Mouse (Mus musculus): ENCODE results near the gene Hoxa3. TPM values are rescaled to one million over a fixed set of nuclear protein-coding genes. Genes with fewer than 3 reads are reported as not detected.
A peak's percentile ranks its signal among the peaks of the same experiment; 100 is the strongest.

Hoxa3 gene
- polyA plus RNA-seq, 1 experiment from 2014 or later, result 0.86 TPM

DNA sequence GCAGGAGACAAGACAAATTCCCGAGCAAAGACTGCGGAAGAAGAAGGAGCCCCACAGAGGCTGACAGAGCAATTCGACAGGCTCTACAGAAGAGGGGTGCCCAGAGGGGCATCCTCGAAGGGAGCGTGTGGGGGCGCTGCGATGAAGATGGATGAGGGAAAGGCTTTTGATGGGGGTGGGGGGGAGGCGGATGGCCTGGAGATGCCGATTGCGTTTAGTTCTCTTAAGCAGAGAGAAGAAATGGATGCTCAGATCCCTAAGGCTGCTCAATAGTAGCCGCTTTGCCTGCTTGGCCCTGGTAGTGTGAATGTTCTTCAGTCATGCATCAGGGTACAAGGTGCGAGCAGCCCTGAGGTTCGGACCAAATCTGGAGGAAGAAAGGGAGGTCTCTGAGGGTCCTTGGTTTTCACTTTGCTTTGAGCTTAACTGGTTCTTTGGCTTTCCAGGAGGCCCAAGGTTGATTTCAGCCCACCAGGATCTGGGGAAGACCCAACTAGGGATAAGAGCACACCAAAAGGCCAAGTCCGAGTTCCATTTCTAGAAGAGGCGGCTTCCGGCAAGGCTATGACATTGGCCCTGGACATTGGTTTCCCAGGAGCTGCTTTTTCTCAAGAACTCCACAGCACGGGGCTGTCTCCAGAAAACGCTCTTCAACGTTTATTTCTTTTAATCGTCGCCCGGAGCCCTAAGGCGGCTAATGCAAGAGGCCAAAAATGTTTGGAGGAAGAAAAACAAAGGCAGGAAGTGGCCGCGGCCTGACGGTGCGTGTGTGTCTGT lies 35.7 kb upstream of the Hoxa3 start:
- H3K27ac ChIP-seq (replicated peaks in 1 of 2; ENCODE audit: control insufficient read depth in 1 of 2, insufficient read depth in 1 of 2, low read depth in 2 of 2, low read length in 2 of 2), result no peak overlapping the region
- ATAC-seq (ENCODE audit: insufficient number of reproducible peaks, insufficient read depth, low FRiP score, low read depth), result no peak
- H3K9me3 ChIP-seq (ENCODE audit: control insufficient read depth, low read length), result no peaks in the 10 kb centered on the region
- H3K36me3 ChIP-seq (ENCODE audit: control insufficient read depth, insufficient read depth, low read length), result no peaks in the 10 kb centered on the region
- WGBS, result 1% methylated on average over 27 of the region's 27 CpGs
- no peak overlapping the region for H3K4me2 ChIP-seq (ENCODE audit: low read length)
- no peak overlapping the region for H3K9ac ChIP-seq (ENCODE audit: low read length)
- peaks cover 97% of the 10 kb centered on the region for H3K27me3 ChIP-seq (ENCODE audit: control insufficient read depth, insufficient read depth, low read length)
- peaks cover 0 to 8% of the 10 kb centered on the region in 2 experiments; a peak in 2 of 4 replicates for H3K4me1 ChIP-seq (ENCODE audit: control insufficient read depth in 2 of 2, insufficient read depth in 2 of 2, low read length in 2 of 2)
- H3K4me3 ChIP-seq (ENCODE audit: control insufficient read depth in 1 of 2, insufficient read depth in 1 of 2, low read depth in 1 of 2, low read length in 2 of 2), result 0 out of 4 replicates have a peak overlapping the region, but pooled peaks of 1 of the 2 experiments have one; percentile 3

DNA sequence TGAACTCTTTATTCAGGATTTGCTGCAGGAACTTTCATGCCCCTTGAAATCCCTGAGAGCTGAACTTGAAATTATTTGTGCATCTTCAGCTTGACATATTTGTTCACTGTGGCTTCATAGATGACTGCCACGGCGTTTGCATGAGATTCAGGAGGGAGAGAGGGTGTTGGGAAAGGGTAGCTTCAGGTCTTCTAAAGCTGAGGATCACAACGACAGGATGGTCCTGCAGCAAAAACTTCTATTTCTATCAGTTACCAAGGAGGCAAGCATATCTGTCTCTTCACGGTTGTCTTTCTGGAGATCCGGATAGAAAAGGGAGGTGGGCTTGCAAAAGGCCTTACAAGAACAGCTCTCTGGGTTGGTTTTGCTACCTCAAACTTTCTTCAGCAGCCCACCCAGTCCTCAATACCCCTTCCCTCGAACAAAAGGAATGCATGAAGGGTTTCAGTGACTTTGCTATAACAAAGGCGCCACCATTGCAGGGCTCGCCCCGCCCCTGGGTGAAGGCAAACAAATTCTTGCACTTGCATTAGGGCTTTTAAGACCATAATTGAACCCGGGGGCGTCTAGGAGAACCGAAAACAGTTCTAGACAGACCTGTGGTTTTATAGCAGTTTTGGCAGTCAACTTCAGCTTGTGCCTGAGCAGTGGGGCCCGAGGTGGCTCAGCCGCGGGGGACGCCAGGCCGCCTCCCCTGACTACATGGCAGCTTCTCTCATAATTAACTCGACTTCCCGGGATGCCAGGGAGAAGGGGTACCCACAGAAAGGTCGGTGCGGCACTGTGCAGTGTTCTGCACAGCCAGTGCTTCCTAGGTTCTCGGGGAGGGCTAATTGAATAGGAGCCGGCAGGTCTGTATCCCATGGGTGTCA lies 34.9 kb upstream of the Hoxa3 start:
- Histone ChIP-seq H3K4me2 (ENCODE audit: low read length) (no peak overlapping the region), H3K9ac (ENCODE audit: low read length) (no peak overlapping the region), H3K36me3 (ENCODE audit: control insufficient read depth, insufficient read depth, low read length) (no peaks in the 10 kb centered on the region), H3K27me3 (ENCODE audit: control insufficient read depth, insufficient read depth, low read length) (peaks cover 98% of the 10 kb centered on the region), H3K4me3 (ENCODE audit: control insufficient read depth in 1 of 2, insufficient read depth in 1 of 2, low read depth in 1 of 2, low read length in 2 of 2) (no peak overlapping the region), H3K4me1 (ENCODE audit: control insufficient read depth in 2 of 2, insufficient read depth in 2 of 2, low read length in 2 of 2) (peaks cover 0 to 6% of the 10 kb centered on the region in 2 experiments; a peak in 2 of 4 replicates), H3K9me3 (ENCODE audit: control insufficient read depth, low read length) (no peaks in the 10 kb centered on the region), H3K27ac (replicated peaks in 1 of 2; ENCODE audit: control insufficient read depth in 1 of 2, insufficient read depth in 1 of 2, low read depth in 2 of 2, low read length in 2 of 2) (no peak overlapping the region)
- ATAC-seq (ENCODE audit: insufficient number of reproducible peaks, insufficient read depth, low FRiP score, low read depth), result no peak
- WGBS, result 2% methylated on average over 23 of the region's 23 CpGs

DNA sequence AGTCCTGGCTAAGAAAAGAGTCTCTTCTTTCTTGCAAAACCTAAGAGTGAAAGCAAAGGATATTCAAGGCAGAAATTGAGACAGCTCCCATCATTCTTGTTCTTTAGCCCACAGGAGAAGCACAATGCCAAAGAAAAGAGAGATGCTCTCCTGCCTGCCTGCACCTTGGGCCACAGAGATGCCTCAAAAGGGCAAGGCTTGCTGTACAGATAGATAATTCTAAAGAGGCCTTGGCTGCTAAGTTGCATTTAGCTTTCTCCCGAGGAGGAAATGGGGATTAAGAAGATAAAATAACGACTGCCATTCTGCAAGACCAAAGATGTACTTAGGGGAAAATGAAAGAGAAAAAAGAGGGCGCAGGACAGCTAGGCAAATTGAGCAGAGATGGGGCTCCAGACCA lies 33.8 kb upstream of the Hoxa3 start:
- WGBS, result 2% methylated on average over 3 of the region's 3 CpGs
- no peak overlapping the region for H3K4me3 ChIP-seq (ENCODE audit: control insufficient read depth in 1 of 2, insufficient read depth in 1 of 2, low read depth in 1 of 2, low read length in 2 of 2)
- H3K36me3 ChIP-seq (ENCODE audit: control insufficient read depth, insufficient read depth, low read length), result no peaks in the 10 kb centered on the region
- no peak for ATAC-seq (ENCODE audit: insufficient number of reproducible peaks, insufficient read depth, low FRiP score, low read depth)
- H3K4me1 ChIP-seq (ENCODE audit: control insufficient read depth in 2 of 2, insufficient read depth in 2 of 2, low read length in 2 of 2), result peaks cover 0 to 6% of the 10 kb centered on the region in 2 experiments; a peak in 2 of 4 replicates
- no peak overlapping the region for H3K9ac ChIP-seq (ENCODE audit: low read length)
- no peaks in the 10 kb centered on the region for H3K9me3 ChIP-seq (ENCODE audit: control insufficient read depth, low read length)
- peaks cover 98% of the 10 kb centered on the region for H3K27me3 ChIP-seq (ENCODE audit: control insufficient read depth, insufficient read depth, low read length)
- no peak overlapping the region for H3K4me2 ChIP-seq (ENCODE audit: low read length)
- no peak overlapping the region for H3K27ac ChIP-seq (replicated peaks in 1 of 2; ENCODE audit: control insufficient read depth in 1 of 2, insufficient read depth in 1 of 2, low read depth in 2 of 2, low read length in 2 of 2)

DNA sequence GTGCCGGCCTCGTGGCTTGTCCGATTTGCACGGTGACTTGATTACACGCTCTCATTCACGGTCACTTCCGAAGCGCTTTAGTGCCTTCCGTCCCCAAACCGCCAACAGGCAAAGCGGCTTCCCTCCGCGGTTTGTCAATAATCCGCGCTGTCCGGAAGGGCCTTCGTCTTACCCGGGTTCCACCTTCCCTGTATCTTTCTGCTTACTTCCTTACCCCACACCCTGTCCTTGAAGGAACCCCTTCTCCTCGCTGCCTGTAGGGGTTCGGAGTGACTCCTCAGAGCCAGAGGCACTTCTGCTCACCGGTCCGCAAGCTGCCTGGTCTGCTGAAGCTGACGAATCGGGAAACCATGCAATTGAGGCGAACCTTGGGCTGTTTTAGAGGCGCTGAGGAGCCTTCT lies 33.3 kb upstream of the Hoxa3 start:
- H3K27ac ChIP-seq (replicated peaks in 1 of 2; ENCODE audit: control insufficient read depth in 1 of 2, insufficient read depth in 1 of 2, low read depth in 2 of 2, low read length in 2 of 2), result no peak overlapping the region
- H3K4me1 ChIP-seq (ENCODE audit: control insufficient read depth in 2 of 2, insufficient read depth in 2 of 2, low read length in 2 of 2), result peaks cover 0 to 6% of the 10 kb centered on the region in 2 experiments; a peak in 2 of 4 replicates
- H3K4me2 ChIP-seq (ENCODE audit: low read length), result no peak overlapping the region
- H3K27me3 ChIP-seq (ENCODE audit: control insufficient read depth, insufficient read depth, low read length), result peaks cover 98% of the 10 kb centered on the region
- no peaks in the 10 kb centered on the region for H3K9me3 ChIP-seq (ENCODE audit: control insufficient read depth, low read length)
- no peaks in the 10 kb centered on the region for H3K36me3 ChIP-seq (ENCODE audit: control insufficient read depth, insufficient read depth, low read length)
- H3K4me3 ChIP-seq (ENCODE audit: control insufficient read depth in 1 of 2, insufficient read depth in 1 of 2, low read depth in 1 of 2, low read length in 2 of 2), result no peak overlapping the region
- no peak for ATAC-seq (ENCODE audit: insufficient number of reproducible peaks, insufficient read depth, low FRiP score, low read depth)
- under 1% methylated on average over 26 of the region's 26 CpGs for WGBS
- H3K9ac ChIP-seq (ENCODE audit: low read length), result no peak overlapping the region

DNA sequence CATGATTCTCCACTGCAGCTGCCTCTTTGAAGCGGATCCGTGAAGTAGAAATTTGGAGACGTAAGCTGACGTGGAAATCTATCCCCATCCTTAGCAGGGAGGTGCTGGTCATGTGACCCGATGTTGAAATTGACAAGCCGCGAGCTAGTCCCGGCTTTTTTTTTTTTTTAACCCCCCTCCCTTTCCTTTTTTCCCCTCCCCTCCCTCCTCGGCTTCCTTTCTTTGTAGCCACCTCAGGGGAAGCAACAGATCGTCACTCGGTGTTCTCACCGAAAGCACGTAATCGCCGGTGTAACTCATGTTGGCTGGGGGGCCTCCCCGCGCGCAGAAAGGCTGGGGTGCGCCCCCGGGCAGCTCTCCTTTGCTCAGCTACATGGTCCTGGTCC lies 32.6 kb upstream of the Hoxa3 start, which contains the start of gene Hoxa11:
TSS of gene Hoxa11 (minus strand) at position 54 of the 386 bp plus-strand sequence.
- no peaks in the 10 kb centered on the region for H3K9me3 ChIP-seq (ENCODE audit: control insufficient read depth, low read length)
- peaks cover 0 to 6% of the 10 kb centered on the region in 2 experiments; a peak in 2 of 4 replicates for H3K4me1 ChIP-seq (ENCODE audit: control insufficient read depth in 2 of 2, insufficient read depth in 2 of 2, low read length in 2 of 2)
- WGBS, result under 1% methylated on average over 20 of the region's 20 CpGs
- H3K9ac ChIP-seq (ENCODE audit: low read length), result no peak within 1 kb of the TSS
- H3K27ac ChIP-seq (replicated peaks in 1 of 2; ENCODE audit: control insufficient read depth in 1 of 2, insufficient read depth in 1 of 2, low read depth in 2 of 2, low read length in 2 of 2), result no peak within 1 kb of the TSS
- peaks cover 98% of the 10 kb centered on the region for H3K27me3 ChIP-seq (ENCODE audit: control insufficient read depth, insufficient read depth, low read length)
- peak within 1 kb of the TSS in 1 of 2 experiments; percentile 15; a peak in 1 of 4 replicates for H3K4me3 ChIP-seq (ENCODE audit: control insufficient read depth in 1 of 2, insufficient read depth in 1 of 2, low read depth in 1 of 2, low read length in 2 of 2)
- H3K4me2 ChIP-seq (ENCODE audit: low read length), result peak within 1 kb of the TSS; percentile 33
- no peak for ATAC-seq (ENCODE audit: insufficient number of reproducible peaks, insufficient read depth, low FRiP score, low read depth)
- H3K36me3 ChIP-seq (ENCODE audit: control insufficient read depth, insufficient read depth, low read length), result no peaks in the 10 kb centered on the region

DNA sequence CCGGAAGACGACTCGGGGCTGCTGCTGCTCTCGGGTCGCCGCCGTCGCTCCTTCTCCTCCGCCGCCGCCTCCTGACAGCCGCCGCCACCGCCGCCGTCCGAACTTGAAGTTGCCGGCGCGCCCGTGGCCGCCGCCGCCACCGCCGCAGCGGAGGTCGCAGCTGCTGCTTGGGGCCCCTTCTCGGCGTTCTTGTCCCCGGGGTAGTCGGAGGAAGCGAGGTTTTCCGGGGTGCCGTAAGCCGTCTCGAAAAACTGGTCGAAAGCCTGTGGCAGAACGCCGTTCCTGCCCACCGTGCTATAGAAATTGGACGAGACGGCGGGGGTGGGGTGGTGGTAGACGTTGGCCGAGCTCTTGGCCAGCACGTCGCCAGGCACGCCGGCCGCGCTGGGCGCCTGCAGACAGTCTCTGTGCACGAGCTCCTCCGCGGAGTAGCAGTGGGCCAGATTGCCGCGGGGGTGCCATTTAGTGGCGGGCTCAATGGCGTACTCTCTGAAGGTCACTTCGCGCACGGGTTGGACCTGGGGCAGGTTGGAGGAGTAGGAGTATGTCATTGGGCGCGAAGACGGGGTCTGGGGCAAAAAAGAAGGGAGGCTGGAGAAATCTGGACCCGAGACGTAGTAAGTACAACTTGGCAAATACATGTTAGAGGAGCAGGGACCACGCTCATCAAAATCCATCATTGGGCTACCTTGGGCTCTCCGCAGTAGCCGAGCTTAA lies 32.1 kb upstream of the Hoxa3 start:
- WGBS, result 1% methylated on average over 59 of the region's 71 CpGs
- no peak overlapping the region for H3K27ac ChIP-seq (replicated peaks in 1 of 2; ENCODE audit: control insufficient read depth in 1 of 2, insufficient read depth in 1 of 2, low read depth in 2 of 2, low read length in 2 of 2)

More for the DNA sequence above, 32.1 kb upstream of the Hoxa3 start:
- H3K4me3 ChIP-seq (ENCODE audit: control insufficient read depth in 1 of 2, insufficient read depth in 1 of 2, low read depth in 1 of 2, low read length in 2 of 2), result peak overlapping the region in 1 of 2 experiments; percentile 15; a peak in 1 of 4 replicates
- H3K4me2 ChIP-seq (ENCODE audit: low read length), result peak overlapping the region; percentile 33
- no peaks in the 10 kb centered on the region for H3K36me3 ChIP-seq (ENCODE audit: control insufficient read depth, insufficient read depth, low read length)
- no peak for ATAC-seq (ENCODE audit: insufficient number of reproducible peaks, insufficient read depth, low FRiP score, low read depth)
- H3K27me3 ChIP-seq (ENCODE audit: control insufficient read depth, insufficient read depth, low read length), result peaks cover 100% of the 10 kb centered on the region
- no peak overlapping the region for H3K9ac ChIP-seq (ENCODE audit: low read length)
- peaks cover under 1 to 6% of the 10 kb centered on the region in 2 experiments; a peak in 2 of 4 replicates for H3K4me1 ChIP-seq (ENCODE audit: control insufficient read depth in 2 of 2, insufficient read depth in 2 of 2, low read length in 2 of 2)
- no peaks in the 10 kb centered on the region for H3K9me3 ChIP-seq (ENCODE audit: control insufficient read depth, low read length)
